Mouse (Mus musculus) WW6 (cell line): ENCODE results near the gene Nfia.

ENCODE experiments used
- DNase-seq: peaks from one replicate; pipeline ENCODE4 v3.0.0-alpha.2; 2013; ENCODE audit warnings: low read depth, low spot score

Gene Nfia

DNA sequence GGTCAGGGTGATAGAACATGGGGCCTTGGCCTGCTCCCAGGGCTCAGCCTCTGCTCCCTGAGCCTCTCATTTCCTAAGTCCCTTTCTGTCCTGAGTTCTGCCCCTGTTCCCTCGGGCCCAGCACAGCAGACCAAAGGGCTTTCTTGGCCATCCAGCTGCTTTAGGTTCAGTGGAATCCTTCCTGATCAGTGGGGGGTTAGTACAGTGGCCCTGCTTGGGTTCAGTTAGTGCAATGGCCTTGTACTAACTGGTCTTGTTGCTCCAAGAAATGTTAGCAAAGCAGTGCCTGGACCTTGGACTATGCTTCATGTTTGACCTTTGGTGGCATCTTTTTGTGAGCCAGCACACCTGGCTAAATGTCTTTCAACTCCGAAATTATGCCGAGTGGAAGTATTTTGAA, 66.1 kb downstream of the Nfia start:
- no peak for DNase-seq

- no peak for DNase-seq
These were observed 67.0 kb downstream of the Nfia start for GRCm38 (mm10) chr4:97839406-97840101.

DNA sequence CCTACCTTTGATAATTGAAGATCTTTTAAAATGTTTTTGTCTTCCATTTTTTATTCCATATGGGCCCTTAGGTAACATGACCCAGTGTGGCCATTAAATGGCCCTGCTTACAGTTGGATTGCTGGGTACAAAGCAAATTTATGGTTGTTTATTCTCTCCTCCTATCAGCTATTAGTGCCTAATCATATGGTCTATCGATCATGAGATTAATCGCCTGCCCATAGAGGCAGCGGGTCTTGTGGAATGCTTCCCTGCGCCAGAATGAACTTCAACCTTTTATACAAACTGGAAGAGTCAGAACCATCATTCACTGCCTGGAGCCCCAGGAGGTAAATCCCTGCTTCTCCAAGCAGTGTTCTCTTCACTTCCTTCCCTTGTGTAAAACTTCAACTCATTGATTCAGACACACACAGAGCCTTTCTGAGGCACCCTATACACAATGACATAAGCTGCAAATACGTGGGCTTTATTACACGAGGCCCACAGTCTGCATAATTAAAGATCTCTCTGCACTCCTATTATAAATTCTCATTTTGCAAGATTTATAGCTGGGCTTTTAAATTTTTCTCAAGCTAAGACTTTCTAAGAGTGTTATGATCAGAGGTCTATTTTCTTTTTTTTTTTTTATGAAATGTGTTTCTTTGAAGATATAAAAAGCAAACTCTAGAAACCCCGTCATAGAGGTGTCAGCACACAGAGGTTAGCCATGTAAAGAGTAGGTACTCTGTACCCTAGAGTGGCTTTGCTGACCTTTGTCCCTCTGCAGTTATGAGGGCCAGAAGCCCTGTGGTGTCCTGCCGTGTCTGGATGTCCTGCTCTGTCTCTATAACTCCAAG, 67.9 kb downstream of the Nfia start:
- no peak for DNase-seq

GRCm38 (mm10) chr4:97841063-97841595, 68.6 kb downstream of the Nfia start:
- DNase-seq, result no peak

- DNase-seq, result no peak
These were observed 69.2 kb downstream of the Nfia start for GRCm38 (mm10) chr4:97841745-97842144.

GRCm38 (mm10) chr4:97843981-97844690, 71.6 kb downstream of the Nfia start:
- no peak for DNase-seq

GRCm38 (mm10) chr4:97844899-97845298, 72.4 kb downstream of the Nfia start:
- DNase-seq, result no peak

DNA sequence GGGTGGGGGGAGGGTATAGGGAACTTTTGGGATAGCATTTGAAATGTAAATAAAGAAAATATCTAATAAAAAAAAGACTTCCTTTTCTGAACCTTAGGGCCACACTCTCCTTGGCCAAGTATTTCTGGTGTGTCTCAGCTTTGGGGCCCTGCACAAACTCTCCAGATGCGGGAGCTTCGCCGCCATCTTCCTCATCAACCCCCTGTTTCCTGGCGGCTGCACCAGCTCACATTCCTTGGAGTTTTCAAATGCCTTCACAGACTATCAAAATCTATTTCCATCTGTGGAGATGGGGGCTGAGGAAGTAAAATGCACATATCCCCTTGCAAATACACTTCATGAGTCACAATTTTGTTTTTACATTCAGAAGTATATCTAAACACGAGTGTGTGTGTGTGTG, 75.1 kb downstream of the Nfia start:
- no peak for DNase-seq

DNA sequence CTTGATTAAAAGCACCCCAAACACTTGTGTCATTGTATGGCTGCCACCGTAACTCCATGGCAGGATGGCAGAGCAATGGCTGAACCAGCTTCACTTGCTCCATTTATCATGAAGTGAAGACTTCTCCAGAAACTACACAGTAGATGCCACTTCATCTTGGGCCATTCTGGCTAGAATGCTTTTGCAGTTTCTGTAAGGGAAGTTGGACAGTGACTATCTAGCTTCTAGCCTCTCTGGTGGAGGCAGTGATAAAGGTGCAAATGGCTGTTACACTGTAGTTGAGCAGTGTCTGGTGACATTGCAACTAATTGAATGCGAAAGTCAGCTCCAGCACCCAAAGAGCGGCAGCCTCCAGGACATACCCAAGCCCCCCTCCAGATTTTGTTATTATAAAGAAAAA, 78.5 kb downstream of the Nfia start:
- no peak for DNase-seq

GRCm38 (mm10) chr4:97851698-97852097, 79.2 kb downstream of the Nfia start:
- no peak for DNase-seq

DNA sequence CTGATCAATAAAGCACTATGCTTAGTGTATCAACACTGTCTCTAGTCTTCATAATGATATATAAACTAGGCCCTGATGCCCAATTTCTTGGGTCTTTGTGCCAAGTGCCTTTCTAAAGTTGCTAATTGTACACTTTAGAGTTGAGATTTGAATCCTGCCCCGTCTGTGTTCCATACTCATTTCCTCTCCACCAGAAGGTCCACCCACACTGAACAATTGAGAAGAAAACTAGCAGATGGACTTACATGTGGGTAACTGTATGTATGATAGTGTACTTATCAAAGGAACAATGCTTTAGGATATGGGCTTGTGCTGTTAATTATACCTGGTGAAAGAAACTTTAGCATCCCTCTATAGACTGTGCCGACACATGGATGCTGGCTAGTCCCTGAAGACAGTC, 80.1 kb downstream of the Nfia start:
- no peak for DNase-seq

GRCm38 (mm10) chr4:97854779-97855178, 82.2 kb downstream of the Nfia start:
- DNase-seq, result no peak

DNA sequence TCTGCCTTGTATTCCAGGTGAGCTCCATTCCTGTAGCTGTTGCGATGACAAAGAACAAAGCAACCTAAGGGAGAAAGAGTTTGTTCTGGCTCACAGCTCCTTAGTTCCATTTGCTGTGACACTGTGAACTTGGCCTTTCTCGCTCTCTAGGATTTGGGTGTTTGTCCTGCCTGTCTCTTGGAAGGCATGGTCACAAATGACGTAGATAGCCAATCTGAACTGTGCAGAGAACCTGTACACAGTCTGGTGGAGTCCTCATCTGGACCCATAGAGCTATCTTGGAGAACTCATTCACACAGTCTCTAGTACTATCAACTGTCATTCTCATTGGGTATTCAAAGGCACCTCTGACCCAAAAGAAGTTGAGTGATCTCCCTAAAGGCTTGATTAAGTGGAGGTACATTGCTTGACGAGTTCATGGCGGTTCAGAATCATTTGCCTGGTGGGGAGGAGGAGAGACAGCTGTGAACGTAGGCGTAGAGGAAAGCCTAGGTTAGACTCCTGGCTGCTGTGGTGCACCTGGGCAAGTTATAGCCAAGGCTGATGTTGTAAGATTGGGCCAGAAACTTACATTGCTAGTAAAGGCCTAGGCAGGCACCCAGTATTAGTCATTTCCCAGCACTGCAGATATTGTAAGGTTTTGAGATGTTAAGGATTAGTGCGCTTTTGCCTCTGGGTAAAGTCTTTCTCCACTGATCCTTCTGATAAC, 83.3 kb downstream of the Nfia start:
- DNase-seq, result no peak

DNA sequence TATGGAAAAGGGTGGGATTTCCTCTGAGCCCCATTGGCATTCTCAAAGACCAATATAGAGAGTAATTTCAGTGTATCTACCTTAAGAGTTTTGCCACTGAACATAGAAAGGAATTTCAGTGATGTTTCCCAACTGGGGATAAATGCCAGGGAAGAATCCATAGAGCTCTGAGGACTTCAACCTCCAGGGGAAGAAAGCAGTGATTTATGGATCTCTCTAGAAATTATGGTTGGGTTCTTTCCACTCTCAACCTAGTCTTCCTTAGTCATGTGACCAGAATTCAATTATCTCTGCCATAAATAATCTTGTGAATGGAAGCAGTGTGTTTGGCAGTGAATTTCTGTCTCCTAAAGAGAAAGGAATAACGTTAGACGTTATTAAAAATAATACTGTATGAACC, 85.0 kb downstream of the Nfia start:
- DNase-seq, result no peak

GRCm38 (mm10) chr4:97859431-97859830, 86.9 kb downstream of the Nfia start:
- DNase-seq, result no peak

GRCm38 (mm10) chr4:97860376-97860775, 87.8 kb downstream of the Nfia start:
- no peak for DNase-seq

GRCm38 (mm10) chr4:97860791-97861344, 88.3 kb downstream of the Nfia start:
- no peak for DNase-seq

GRCm38 (mm10) chr4:97862379-97862778, 89.8 kb downstream of the Nfia start:
- DNase-seq, result no peak

GRCm38 (mm10) chr4:97864276-97864675, 91.7 kb downstream of the Nfia start:
- DNase-seq, result no peak

DNA sequence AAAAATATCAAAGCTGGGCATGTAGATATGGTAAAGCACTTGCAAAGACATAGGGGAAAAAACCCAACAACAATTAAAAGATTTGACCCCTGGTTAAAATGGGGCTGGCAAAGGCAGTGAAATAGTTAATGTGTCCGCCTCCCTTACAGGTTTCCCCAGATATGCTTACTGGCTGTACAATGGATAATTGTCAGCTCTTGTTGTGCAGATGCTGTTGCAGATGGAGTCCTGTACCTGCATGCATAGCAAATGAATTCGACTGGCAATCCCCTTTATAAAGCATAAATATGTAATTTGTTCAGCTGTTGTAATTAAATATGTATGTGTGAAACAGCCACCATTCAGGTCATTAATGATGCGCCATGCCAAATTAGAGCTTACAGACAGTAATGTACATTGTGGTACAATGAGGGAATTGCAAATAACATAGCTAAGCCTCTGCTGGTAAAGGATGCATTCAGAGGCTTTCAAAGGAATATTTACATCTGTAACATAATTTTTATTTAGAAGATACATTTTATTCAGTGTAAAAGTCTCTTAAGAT, 92.9 kb downstream of the Nfia start:
- no peak for DNase-seq

DNA sequence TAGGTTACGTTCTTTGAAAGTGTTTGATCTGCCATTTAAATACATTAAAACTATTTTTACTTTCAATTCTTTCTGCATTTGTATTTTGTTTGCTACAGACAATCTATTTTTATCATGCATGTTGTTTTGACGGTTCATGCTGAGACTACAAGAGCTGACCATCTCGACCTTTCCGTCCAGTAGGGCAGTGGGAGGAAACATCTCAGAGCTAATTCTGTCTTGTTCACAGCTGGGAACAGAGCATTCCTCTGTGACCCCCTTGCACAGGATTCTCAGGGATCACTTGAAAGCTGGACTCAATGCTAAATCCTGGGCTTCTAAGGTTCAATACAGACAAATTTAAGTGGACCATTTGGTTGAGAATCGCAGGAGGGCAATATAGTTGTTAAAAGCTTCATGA, 93.9 kb downstream of the Nfia start:
- DNase-seq, result no peak
